Mouse (Mus musculus) forebrain, embryonic 12.5 days (tissue): ENCODE measurements around the gene Ptprj. TPM values are rescaled to one million over a fixed set of nuclear protein-coding genes. Genes with fewer than 3 reads are reported as not detected.
"Not testable (repeated sequence)": the region's sequence is repeated elsewhere in the genome, so short reads cannot be mapped to it uniquely, and the experiment has no call there.

Experiments used
- ATAC-seq: fragments of 200-750 bp; cut with Nextera tagmentation; 2 replicates; pipeline ENCODE4 v1.8.0; 2017; ENCODE audit warnings: moderate TSS enrichment; ENCODE audit not compliant: low FRiP score
- H3K27ac ChIP-seq: fragments of 300-500 bp; sonication (generic); 2 replicates; pipeline ENCODE4 v1.5.1; 2016; ENCODE audit warnings: mild to moderate bottlenecking
- H3K27me3 ChIP-seq: fragments of 300-500 bp; sonication (generic); 2 replicates; pipeline ENCODE4 v1.6.1; 2016; ENCODE audit warnings: mild to moderate bottlenecking
- H3K36me3 ChIP-seq: fragments of 300-500 bp; sonication (generic); replicated peaks from 2 replicates; pipeline ENCODE4 v1.6.1; 2016; ENCODE audit warnings: mild to moderate bottlenecking
- H3K4me1 ChIP-seq: fragments of 300-500 bp; sonication (generic); 2 replicates; pipeline ENCODE4 v1.6.1; 2016
- H3K4me2 ChIP-seq: fragments of 300-500 bp; sonication (generic); 2 replicates; pipeline ENCODE4 v1.6.1; 2016; ENCODE audit warnings: mild to moderate bottlenecking, moderate library complexity
- H3K4me3 ChIP-seq: fragments of 300-500 bp; sonication (generic); replicated peaks from 2 replicates; pipeline ENCODE4 v1.5.1; 2016; ENCODE audit warnings: mild to moderate bottlenecking
- H3K9ac ChIP-seq: fragments of 300-500 bp; sonication (generic); 2 replicates; pipeline ENCODE4 v1.6.1; 2016; ENCODE audit warnings: mild to moderate bottlenecking
- H3K9me3 ChIP-seq: fragments of 300-500 bp; sonication (generic); 2 replicates; pipeline ENCODE4 v1.6.1; 2016
- WGBS: fragments of 180-500 bp; shearing (Covaris S2); methylation state at CpG from one replicate; pipeline ENCODE4 v1.1.7; 2016; 5-methylcytosine and 5-hydroxymethylcytosine counted together
- polyA plus RNA-seq: library from polyadenylated mRNA; unstranded; fragments of >200 nt; fragmentation: Nextera tagmentation; extraction: Ambion mirVana; gene quantifications from 2 replicates; pipeline ENCODE4 v1.2.1, GENCODE M21; 2016

Ptprj gene
- polyA plus RNA-seq, 1 experiment from 2014 or later: 2.1 TPM

- H3K4me1 ChIP-seq: no peaks in the 10 kb centered on the region
Measured at GRCm38 (mm10) chr2:90457946-90458345, 122.5 kb downstream of the Ptprj start.

GRCm38 (mm10) chr2:90452380-90452779 lies 128.1 kb downstream of the Ptprj start:
- Histone ChIP-seq H3K27me3 (no peaks in the 10 kb centered on the region), H3K9ac (no peak overlapping the region), H3K36me3 (no peaks in the 10 kb centered on the region; the same call in none of the 2 replicates), H3K9me3 (no peaks in the 10 kb centered on the region), H3K4me1 (no peaks in the 10 kb centered on the region), H3K27ac (no peak overlapping the region), H3K4me2 (no peak overlapping the region), H3K4me3 (no peak overlapping the region)
- WGBS: 80% methylated on average over 3 of the region's 3 CpGs
- ATAC-seq: no peak

More at GRCm38 (mm10) chr2:90457946-90458345, 122.5 kb downstream of the Ptprj start:
- no peak overlapping the region for H3K9ac ChIP-seq
- H3K27me3 ChIP-seq: no peaks in the 10 kb centered on the region
- no peaks in the 10 kb centered on the region for H3K9me3 ChIP-seq
- no peak for ATAC-seq
- H3K4me3 ChIP-seq: no peak overlapping the region
- H3K27ac ChIP-seq: no peak overlapping the region
- no peak overlapping the region for H3K4me2 ChIP-seq
- WGBS: 91% methylated on average over 12 of the region's 12 CpGs
- H3K36me3 ChIP-seq: no peaks in the 10 kb centered on the region; the same call in 1 of the 2 replicates

- no peak for ATAC-seq
Measured at GRCm38 (mm10) chr2:90448967-90449740, 131.3 kb downstream of the Ptprj start.

GRCm38 (mm10) chr2:90443811-90444210 lies 136.6 kb downstream of the Ptprj start:
- H3K27ac ChIP-seq: no peak overlapping the region
- H3K9ac ChIP-seq: no peak overlapping the region
- ATAC-seq: no peak
- H3K36me3 ChIP-seq: no peaks in the 10 kb centered on the region
- H3K27me3 ChIP-seq: no peaks in the 10 kb centered on the region
- WGBS: 86% methylated on average over 5 of the region's 5 CpGs
- H3K4me2 ChIP-seq: no peak overlapping the region
- no peaks in the 10 kb centered on the region for H3K9me3 ChIP-seq
- no peaks in the 10 kb centered on the region for H3K4me1 ChIP-seq
- no peak overlapping the region for H3K4me3 ChIP-seq

More at GRCm38 (mm10) chr2:90448967-90449740, 131.3 kb downstream of the Ptprj start:
- no peaks in the 10 kb centered on the region for H3K9me3 ChIP-seq
- WGBS: 82% methylated on average over 15 of the region's 15 CpGs
- no peaks in the 10 kb centered on the region for H3K27me3 ChIP-seq
- H3K9ac ChIP-seq: no peak overlapping the region
- H3K27ac ChIP-seq: no peak overlapping the region
- H3K4me1 ChIP-seq: no peaks in the 10 kb centered on the region
- H3K4me3 ChIP-seq: no peak overlapping the region
- H3K4me2 ChIP-seq: no peak overlapping the region
- no peaks in the 10 kb centered on the region; the same call in none of the 2 replicates for H3K36me3 ChIP-seq

GRCm38 (mm10) chr2:90441811-90442210 lies 138.6 kb downstream of the Ptprj start:
- WGBS: 62% methylated on average over 4 of the region's 4 CpGs
- H3K4me3 ChIP-seq, ATAC-seq, H3K4me1 ChIP-seq, H3K9me3 ChIP-seq, H3K4me2 ChIP-seq, H3K27me3 ChIP-seq, H3K27ac ChIP-seq, H3K36me3 ChIP-seq, H3K9ac ChIP-seq: not testable (repeated sequence)

- not testable (repeated sequence) for H3K36me3 ChIP-seq
Measured at GRCm38 (mm10) chr2:90440169-90440568, 140.3 kb downstream of the Ptprj start.

GRCm38 (mm10) chr2:90437453-90437852 lies 143.0 kb downstream of the Ptprj start:
- not testable (repeated sequence) for H3K27ac ChIP-seq, H3K4me1 ChIP-seq, H3K9me3 ChIP-seq, ATAC-seq, H3K9ac ChIP-seq, H3K4me2 ChIP-seq, H3K36me3 ChIP-seq, H3K4me3 ChIP-seq, H3K27me3 ChIP-seq
- 100% methylated on average over 1 of the region's 5 CpGs for whole genome bisulfite sequencing

More at GRCm38 (mm10) chr2:90440169-90440568, 140.3 kb downstream of the Ptprj start:
- not testable (repeated sequence) for H3K27me3 ChIP-seq, H3K9me3 ChIP-seq, H3K4me1 ChIP-seq, H3K9ac ChIP-seq, ATAC-seq, H3K4me2 ChIP-seq, H3K4me3 ChIP-seq, H3K27ac ChIP-seq

GRCm38 (mm10) chr2:90429782-90430181 lies 150.7 kb downstream of the Ptprj start:
- H3K27ac ChIP-seq, H3K4me3 ChIP-seq, H3K27me3 ChIP-seq, H3K4me1 ChIP-seq, H3K36me3 ChIP-seq, H3K9me3 ChIP-seq, ATAC-seq, H3K4me2 ChIP-seq, H3K9ac ChIP-seq: not testable (repeated sequence)
- WGBS: no CpG with 5 or more reads among the region's 4 CpGs

GRCm38 (mm10) chr2:90428988-90429717 lies 151.3 kb downstream of the Ptprj start:
- 80% methylated on average over 1 of the region's 11 CpGs for WGBS
- ATAC-seq, H3K9ac ChIP-seq: not testable (repeated sequence)

GRCm38 (mm10) chr2:90424937-90425336 lies 155.5 kb downstream of the Ptprj start:
- not testable (repeated sequence) for H3K9me3 ChIP-seq, H3K27ac ChIP-seq, H3K27me3 ChIP-seq, H3K36me3 ChIP-seq, ATAC-seq, H3K4me1 ChIP-seq, H3K4me2 ChIP-seq, H3K4me3 ChIP-seq, H3K9ac ChIP-seq
- no CpG with 5 or more reads among the region's 4 CpGs for WGBS

More at GRCm38 (mm10) chr2:90428988-90429717, 151.3 kb downstream of the Ptprj start:
- not testable (repeated sequence) for H3K27me3 ChIP-seq, H3K4me2 ChIP-seq, H3K36me3 ChIP-seq, H3K4me1 ChIP-seq, H3K27ac ChIP-seq, H3K9me3 ChIP-seq, H3K4me3 ChIP-seq

GRCm38 (mm10) chr2:90422282-90422681 lies 158.2 kb downstream of the Ptprj start:
- H3K27me3 ChIP-seq, H3K4me2 ChIP-seq, ATAC-seq, H3K9me3 ChIP-seq, H3K9ac ChIP-seq, H3K36me3 ChIP-seq, H3K4me3 ChIP-seq, H3K4me1 ChIP-seq, H3K27ac ChIP-seq: not testable (repeated sequence)
- 88% methylated on average over 6 of the region's 6 CpGs for WGBS

GRCm38 (mm10) chr2:90414110-90414821 lies 166.2 kb downstream of the Ptprj start:
- not testable (repeated sequence) for H3K4me3 ChIP-seq, H3K4me2 ChIP-seq, H3K27me3 ChIP-seq, H3K9me3 ChIP-seq, H3K36me3 ChIP-seq, H3K9ac ChIP-seq, ATAC-seq, H3K4me1 ChIP-seq, H3K27ac ChIP-seq
- WGBS: 79% methylated on average over 4 of the region's 4 CpGs
